8 mouse cellular contexts compared by ENCODE assay signal in genomic region chr2:165653001-165653921, GRCm38 (mm10). TPM values are rescaled to one million over a fixed set of nuclear protein-coding genes. Genes with fewer than 3 reads are reported as not detected.
DNase-seq lines count a peak whose midpoint lies in the region; ATAC-seq and TF ChIP-seq lines count a peak whose summit lies in the region.

No protein-coding gene starts in this region.

- H3K9me3 ChIP-seq in stomach, embryonic 14.5 days (ENCODE audit: control insufficient read depth, low read depth, low read length) = no peaks in the 10 kb centered on the region

- DNase-seq in CD4-positive, CD25-positive, alpha-beta regulatory T cell, adult 2 months (ENCODE audit: low read depth, low spot score) = peak; percentile 71
- DNase-seq in heart, adult 9 months (ENCODE audit: low spot score in 2 of 2) = peak; percentile 41 to 51
- peak; percentile 74 for DNase-seq in kidney, adult 11 months
- DNase-seq in right cerebral cortex, postnatal 4 days = no peak
- DNase-seq in cerebellum, adult 2 months = no peak

- H3K27me3 ChIP-seq in stomach, embryonic 14.5 days (ENCODE audit: control insufficient read depth, insufficient read depth, low read length) = no peaks in the 10 kb centered on the region
- no peaks in the 10 kb centered on the region for H3K27me3 ChIP-seq in cerebellum, adult 2 months (ENCODE audit: control insufficient read depth, insufficient read depth, low read length)

- no peak for TF ChIP-seq POLR2A in cerebellum, adult 2 months (IDR thresholded peaks at IDR 0.05; ENCODE audit: borderline replicate concordance, insufficient read depth, low read length)

- 24% methylated on average over 14 of the region's 14 CpGs for WGBS in stomach, embryonic 14.5 days
- 54% methylated on average over 14 of the region's 14 CpGs for WGBS in cerebellum, adult 2 months

- peaks cover 24% of the 10 kb centered on the region; the same call in 1 of the 2 replicates for H3K4me1 ChIP-seq in stomach, embryonic 14.5 days (ENCODE audit: control insufficient read depth, insufficient read depth, low read length)
- peaks cover 23% of the 10 kb centered on the region for H3K4me1 ChIP-seq in cerebellum, adult 2 months (ENCODE audit: control insufficient read depth, insufficient read depth, low read length)

- H3K36me3 ChIP-seq in stomach, embryonic 14.5 days (ENCODE audit: control insufficient read depth, insufficient read depth, low read length) = no peaks in the 10 kb centered on the region

- no peak overlapping the region for H3K4me3 ChIP-seq in stomach, embryonic 14.5 days (ENCODE audit: low read depth, low read length)
- H3K4me3 ChIP-seq in cerebellum, adult 2 months (replicated peaks; ENCODE audit: insufficient read depth, low read depth, low read length) = no peak overlapping the region

- H3K27ac ChIP-seq in stomach, embryonic 14.5 days (ENCODE audit: low read length) = peak overlapping the region; percentile 10; the same call in 1 of the 2 replicates
- no peak overlapping the region for H3K27ac ChIP-seq in cerebellum, adult 2 months (ENCODE audit: insufficient read depth, low read length)

- 0 out of 2 replicates have a peak overlapping the region, but pooled peaks have one; percentile 7 for H3K4me2 ChIP-seq in stomach, embryonic 14.5 days (replicated peaks; ENCODE audit: low read depth, low read length)

- no peak overlapping the region for H3K9ac ChIP-seq in stomach, embryonic 14.5 days (replicated peaks; ENCODE audit: low read depth, low read length)

- peak; percentile 38 for ATAC-seq in common myeloid progenitor, adult 5-6 weeks (replicated peaks; ENCODE audit: low read depth, poor library complexity, severe bottlenecking)
- ATAC-seq in megakaryocyte, adult 5-6 weeks (ENCODE audit: poor library complexity, severe bottlenecking) = 0 out of 2 replicates have a peak, but pooled peaks have one; percentile 23
- peak; percentile 46; the same call in 1 of the 2 replicates for ATAC-seq in stomach, embryonic 14.5 days (ENCODE audit: insufficient number of reproducible peaks, insufficient read depth, low FRiP score, low read depth)

- no peak for TF ChIP-seq CTCF in cerebellum, adult 2 months (IDR thresholded peaks at IDR 0.05; ENCODE audit: borderline replicate concordance, insufficient read depth, low read depth, low read length)

RNA-seq across cellular contexts. Expression of gene Eya2, which starts 58.4 kb away (rescaled TPM):
- 15.0 and 24.9 TPM in 2 replicates for total RNA-seq in common myeloid progenitor, adult 5-6 weeks (2017)
- 1.1 and 2.3 TPM in 2 replicates for total RNA-seq in megakaryocyte, adult 5-6 weeks (2015)
- 0.55 and 1.3 TPM in 2 replicates for total RNA-seq in megakaryocyte, adult 5-6 weeks (2017)
- 13.2 and 15.4 TPM in 2 replicates for polyA plus RNA-seq in stomach, embryonic 14.5 days (2014; fragmentation: Nextera tagmentation; extraction: Ambion mirVana)
- 9.9 and 10.9 TPM in 2 replicates for polyA plus RNA-seq in cerebellum, adult 2 months (2012; rRNA removed)

Comparison
In these comparisons a context has a peak if more than half of its experiments do, and no peak if none do; other contexts are left out.
1. DNase-seq: peak in CD4-positive, CD25-positive, alpha-beta regulatory T cell, adult 2 months (single experiment), heart, adult 9 months (2 of 2) and kidney, adult 11 months (single experiment); none in right cerebral cortex, postnatal 4 days (single experiment) and cerebellum, adult 2 months (0 of 2).
2. Peak in every context shown above with its lines, with median percentiles within 50 percentile points of each other: ATAC-seq.